Mouse (Mus musculus) neural tube, embryonic 12.5 days (tissue): ENCODE measurements around the gene Vps52. TPM values are rescaled to one million over a fixed set of nuclear protein-coding genes. Genes with fewer than 3 reads are reported as not detected.

ENCODE experiments used
- ATAC-seq: fragments of 200-750 bp; cut with Nextera tagmentation; 2 replicates; pipeline ENCODE4 v1.8.0; 2017; ENCODE audit warnings: low read depth, mild to moderate bottlenecking, moderate TSS enrichment, moderate library complexity; ENCODE audit not compliant: low FRiP score
- H3K27ac ChIP-seq: fragments of 300-500 bp; sonication (generic); 2 replicates; pipeline ENCODE4 v1.5.1; 2016
- H3K27me3 ChIP-seq: fragments of 300-500 bp; sonication (generic); replicated peaks from 2 replicates; pipeline ENCODE4 v1.6.1; 2016; ENCODE audit warnings: mild to moderate bottlenecking
- H3K36me3 ChIP-seq: fragments of 300-500 bp; sonication (generic); 2 replicates; pipeline ENCODE4 v1.6.1; 2016; ENCODE audit warnings: mild to moderate bottlenecking
- H3K4me1 ChIP-seq: fragments of 300-500 bp; sonication (generic); 2 replicates; pipeline ENCODE4 v1.6.1; 2016
- H3K4me2 ChIP-seq: fragments of 300-500 bp; sonication (generic); replicated peaks from 2 replicates; pipeline ENCODE4 v1.6.1; 2016; ENCODE audit warnings: mild to moderate bottlenecking
- H3K4me3 ChIP-seq: fragments of 300-500 bp; sonication (generic); 2 replicates; pipeline ENCODE4 v1.5.1; 2016
- H3K9ac ChIP-seq: fragments of 300-500 bp; sonication (generic); 2 replicates; pipeline ENCODE4 v1.6.1; 2016; ENCODE audit warnings: mild to moderate bottlenecking
- H3K9me3 ChIP-seq: fragments of 300-500 bp; sonication (generic); 2 replicates; pipeline ENCODE4 v1.6.1; 2016; ENCODE audit warnings: mild to moderate bottlenecking
- WGBS: fragments of 180-500 bp; shearing (Covaris S2); methylation state at CpG from one replicate; pipeline ENCODE4 v1.1.7; 2016; 5-methylcytosine and 5-hydroxymethylcytosine counted together
- polyA plus RNA-seq: library from polyadenylated mRNA; unstranded; fragments of >200 nt; fragmentation: Nextera tagmentation; extraction: Ambion mirVana; gene quantifications from 2 replicates; pipeline ENCODE4 v1.2.1, GENCODE M21; 2016

The Vps52 gene
- polyA plus RNA-seq, 1 experiment from 2014 or later, result 66.0 TPM

DNA sequence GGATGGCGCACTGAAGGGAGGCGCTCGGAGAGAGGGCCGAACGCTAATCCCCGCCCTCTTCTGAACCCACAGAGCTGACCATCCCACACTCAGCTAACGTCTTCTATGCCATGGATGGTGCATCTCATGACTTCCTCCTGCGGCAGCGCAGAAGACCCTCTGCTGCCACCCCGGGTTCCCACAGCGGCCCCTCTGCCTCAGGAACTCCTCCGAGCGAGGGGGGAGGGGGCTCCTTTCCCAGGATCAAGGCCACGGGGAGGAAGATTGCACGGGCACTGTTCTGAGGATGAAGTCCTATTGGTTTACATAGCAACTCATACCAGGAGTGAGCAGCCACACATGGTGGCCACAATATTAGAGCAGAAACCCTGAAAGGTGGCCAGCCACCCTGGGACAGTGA lies 18.6 kb upstream of the Vps52 start:
- no peak overlapping the region for H3K27ac ChIP-seq
- whole genome bisulfite sequencing, result 90% methylated on average over 15 of the region's 15 CpGs
- H3K4me1 ChIP-seq, result peaks cover 27% of the 10 kb centered on the region
- H3K9ac ChIP-seq, result no peak overlapping the region
- ATAC-seq, result no peak
- no peaks in the 10 kb centered on the region for H3K27me3 ChIP-seq
- H3K4me3 ChIP-seq, result no peak overlapping the region
- peaks cover 59% of the 10 kb centered on the region for H3K36me3 ChIP-seq
- no peak overlapping the region for H3K4me2 ChIP-seq
- no peaks in the 10 kb centered on the region for H3K9me3 ChIP-seq

DNA sequence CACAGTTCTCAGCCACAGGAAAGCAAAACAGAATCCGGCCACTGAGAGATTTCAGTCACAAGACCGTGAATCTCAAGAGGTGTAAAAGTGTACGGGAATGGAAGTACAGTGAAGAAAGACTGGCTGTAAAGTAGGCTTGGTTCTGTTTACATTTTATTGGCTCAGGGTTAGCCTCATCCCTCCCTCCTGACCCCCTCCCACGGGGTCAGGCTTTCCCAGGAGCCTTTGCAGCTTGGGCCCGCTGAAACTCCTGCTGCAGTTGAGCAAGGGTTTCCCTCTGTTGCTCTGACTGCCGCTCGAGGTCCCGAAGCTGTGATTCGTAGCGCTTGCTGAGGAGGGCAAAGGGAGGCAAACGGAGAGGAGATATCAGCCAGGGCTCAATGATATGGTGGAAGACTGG lies 16.8 kb upstream of the Vps52 start:
- no peaks in the 10 kb centered on the region for H3K9me3 ChIP-seq
- H3K4me1 ChIP-seq, result peaks cover 28% of the 10 kb centered on the region
- peak overlapping the region; percentile 99 for H3K4me2 ChIP-seq
- WGBS, result 81% methylated on average over 11 of the region's 11 CpGs
- H3K4me3 ChIP-seq, result peak overlapping the region; percentile 5; the same call in 1 of the 2 replicates
- peaks cover 51% of the 10 kb centered on the region for H3K36me3 ChIP-seq
- no peaks in the 10 kb centered on the region for H3K27me3 ChIP-seq
- no peak overlapping the region for H3K27ac ChIP-seq
- no peak overlapping the region; the same call in 1 of the 2 replicates for H3K9ac ChIP-seq
- no peak for ATAC-seq

DNA sequence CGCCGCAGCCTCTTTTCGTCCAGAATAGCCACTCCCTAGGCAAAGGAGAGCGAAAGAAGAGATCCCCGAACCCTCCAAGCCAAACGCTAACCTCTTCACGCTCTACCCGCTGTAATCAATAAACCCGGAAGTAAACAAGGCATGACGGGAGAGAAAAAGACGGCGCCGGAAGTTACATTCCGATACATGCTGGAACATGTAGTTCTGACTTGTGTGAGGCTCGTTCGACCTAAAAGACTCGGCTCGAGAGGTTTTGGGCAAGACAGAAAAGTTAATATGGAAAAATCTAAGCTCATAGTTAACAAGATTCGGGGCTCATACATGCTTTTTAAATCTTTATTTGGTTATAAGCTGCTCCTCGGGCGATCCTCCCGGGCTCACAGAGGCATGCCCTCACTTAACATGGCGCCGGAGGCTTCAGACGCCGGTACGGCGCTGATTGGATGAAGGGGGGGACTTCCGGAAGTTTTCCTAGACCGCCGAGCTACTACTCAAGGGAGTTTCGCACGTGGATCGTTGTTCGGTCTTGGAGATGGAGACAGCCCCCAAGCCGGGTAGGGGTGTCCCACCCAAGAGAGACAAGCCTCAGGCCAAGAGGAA lies 15.3 kb upstream of the Vps52 start, which contains the start of the genes Pfdn6 and Wdr46:
TSS of gene Pfdn6 (minus strand) at position 138 of the 600 bp plus-strand sequence.
TSS of gene Wdr46 (plus strand) at position 455 of the 600 bp plus-strand sequence.
- Histone ChIP-seq H3K9me3 (no peaks in the 10 kb centered on the region), H3K27me3 (no peaks in the 10 kb centered on the region), H3K4me3 (peak within 1 kb of the TSS; percentile 89), H3K4me1 (peaks cover 28% of the 10 kb centered on the region), H3K36me3 (peaks cover 49% of the 10 kb centered on the region), H3K4me2 (peak within 1 kb of the TSS; percentile 99), H3K27ac (no peak within 1 kb of the TSS), H3K9ac (peak within 1 kb of the TSS; percentile 83)
- ATAC-seq, result peak; percentile 85
- under 1% methylated on average over 36 of the region's 36 CpGs for WGBS

DNA sequence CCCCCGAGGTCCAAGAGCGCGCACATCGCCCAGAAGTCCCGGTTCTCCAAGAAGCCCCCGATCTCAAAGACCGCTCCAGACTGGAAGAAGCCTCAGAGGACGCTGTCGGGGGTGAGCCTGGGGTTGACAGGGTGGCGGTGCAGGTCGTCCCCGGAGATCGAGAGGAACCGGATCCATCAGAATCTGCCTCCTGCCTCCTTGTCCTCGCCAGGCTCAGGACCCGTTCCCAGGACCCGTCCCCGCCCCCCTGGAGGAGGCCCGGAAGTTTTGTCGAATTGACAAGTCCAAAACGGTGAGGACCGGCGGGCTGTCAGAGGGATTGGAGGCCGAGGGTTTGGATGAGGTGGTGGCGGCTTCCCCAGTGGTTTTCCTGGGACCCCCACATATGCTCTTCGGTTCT lies 14.6 kb upstream of the Vps52 start:
- WGBS, result 4% methylated on average over 26 of the region's 26 CpGs
- Histone ChIP-seq H3K4me1 (peaks cover 28% of the 10 kb centered on the region), H3K4me3 (peak overlapping the region; percentile 89), H3K9ac (peak overlapping the region; percentile 76), H3K36me3 (peaks cover 48% of the 10 kb centered on the region), H3K27ac (no peak overlapping the region), H3K27me3 (no peaks in the 10 kb centered on the region), H3K9me3 (no peaks in the 10 kb centered on the region), H3K4me2 (peak overlapping the region; percentile 99)
- ATAC-seq, result no peak

DNA sequence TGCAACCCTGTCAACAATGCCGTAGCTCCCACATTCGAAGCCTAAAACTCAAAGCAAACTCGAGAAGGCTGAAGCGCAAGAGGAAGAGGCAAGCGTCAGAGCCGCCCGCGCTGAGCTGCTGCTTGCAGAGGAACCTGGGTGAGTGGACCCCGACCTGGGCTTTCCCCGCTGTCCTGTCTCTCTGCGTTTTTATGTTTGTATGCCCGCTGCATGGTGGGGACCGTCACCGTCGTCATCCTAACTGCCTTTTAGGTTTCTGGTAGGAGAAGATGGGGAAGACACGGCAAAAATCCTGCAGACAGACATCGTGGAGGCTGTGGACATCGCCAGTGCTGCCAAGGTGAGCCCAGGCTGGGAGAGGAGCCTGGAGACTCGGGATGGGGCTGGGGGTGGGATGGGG lies 14.2 kb upstream of the Vps52 start:
- Histone ChIP-seq H3K4me1 (peaks cover 28% of the 10 kb centered on the region), H3K4me3 (peak overlapping the region; percentile 89), H3K9me3 (no peaks in the 10 kb centered on the region), H3K36me3 (peaks cover 51% of the 10 kb centered on the region), H3K27me3 (no peaks in the 10 kb centered on the region), H3K9ac (peak overlapping the region; percentile 76), H3K4me2 (peak overlapping the region; percentile 99), H3K27ac (no peak overlapping the region)
- no peak for ATAC-seq
- WGBS, result 56% methylated on average over 19 of the region's 19 CpGs

DNA sequence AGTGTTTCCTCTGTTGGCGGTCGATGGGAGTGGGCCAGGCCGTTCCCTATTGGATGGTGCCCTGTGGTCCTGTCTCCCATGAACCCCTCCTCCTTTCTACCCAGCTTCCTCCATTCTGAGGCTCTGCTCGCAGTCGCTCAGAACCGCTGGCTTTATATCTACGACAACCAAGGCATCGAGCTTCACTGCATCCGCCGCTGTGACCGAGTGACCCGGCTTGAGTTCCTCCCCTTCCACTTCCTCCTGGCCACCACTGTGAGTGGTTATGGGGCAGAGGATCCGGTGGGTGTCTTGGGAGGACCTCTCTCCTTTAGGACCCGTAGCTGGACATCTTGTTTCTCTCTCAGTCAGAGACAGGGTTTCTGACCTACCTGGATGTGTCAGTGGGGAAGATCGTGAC lies 12.2 kb upstream of the Vps52 start:
- no peak overlapping the region for H3K4me3 ChIP-seq
- no peaks in the 10 kb centered on the region for H3K9me3 ChIP-seq
- peaks cover 28% of the 10 kb centered on the region for H3K4me1 ChIP-seq
- no peak overlapping the region for H3K27ac ChIP-seq
- H3K36me3 ChIP-seq, result peaks cover 54% of the 10 kb centered on the region
- ATAC-seq, result no peak
- H3K4me2 ChIP-seq, result no peak overlapping the region
- H3K27me3 ChIP-seq, result no peaks in the 10 kb centered on the region
- 95% methylated on average over 15 of the region's 15 CpGs for WGBS
- H3K9ac ChIP-seq, result no peak overlapping the region

DNA sequence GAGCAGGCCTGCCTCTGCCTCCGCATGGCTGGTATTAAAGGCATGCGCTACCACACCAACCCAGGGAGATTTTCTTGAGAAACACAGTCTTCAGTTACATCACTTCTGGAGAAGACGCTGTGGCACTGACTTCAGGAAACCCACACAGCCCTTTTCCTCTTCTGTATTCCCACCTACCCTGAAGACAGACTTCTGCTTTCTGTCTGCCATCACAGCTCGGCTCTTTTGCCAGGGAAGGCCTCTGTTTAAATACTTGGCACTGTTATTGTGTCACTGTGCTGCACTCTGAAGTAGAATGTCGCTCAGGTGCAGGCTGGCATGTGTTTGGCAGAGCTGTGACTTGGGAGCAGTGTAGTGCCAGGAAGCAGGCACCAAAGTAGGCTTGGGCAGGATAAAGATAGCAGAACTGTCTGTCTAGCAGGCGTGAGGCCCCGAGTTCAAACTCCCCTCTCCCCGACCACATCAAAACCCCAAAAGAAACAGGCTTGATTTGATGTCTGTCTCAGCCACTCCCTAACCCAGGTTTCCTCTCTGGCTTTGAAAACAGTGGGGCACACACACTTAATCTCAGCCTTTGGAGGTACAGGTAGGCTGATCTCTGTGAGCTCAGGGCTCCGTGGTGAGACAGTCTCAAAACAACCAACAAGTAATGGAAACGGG lies 8.1 kb upstream of the Vps52 start:
- Histone ChIP-seq H3K9me3 (no peaks in the 10 kb centered on the region), H3K27me3 (no peaks in the 10 kb centered on the region), H3K4me1 (peaks cover 29% of the 10 kb centered on the region), H3K36me3 (peaks cover 78% of the 10 kb centered on the region), H3K9ac (no peak overlapping the region), H3K4me3 (no peak overlapping the region), H3K27ac (no peak overlapping the region), H3K4me2 (no peak overlapping the region)
- no peak for ATAC-seq
- 92% methylated on average over 10 of the region's 10 CpGs for WGBS

DNA sequence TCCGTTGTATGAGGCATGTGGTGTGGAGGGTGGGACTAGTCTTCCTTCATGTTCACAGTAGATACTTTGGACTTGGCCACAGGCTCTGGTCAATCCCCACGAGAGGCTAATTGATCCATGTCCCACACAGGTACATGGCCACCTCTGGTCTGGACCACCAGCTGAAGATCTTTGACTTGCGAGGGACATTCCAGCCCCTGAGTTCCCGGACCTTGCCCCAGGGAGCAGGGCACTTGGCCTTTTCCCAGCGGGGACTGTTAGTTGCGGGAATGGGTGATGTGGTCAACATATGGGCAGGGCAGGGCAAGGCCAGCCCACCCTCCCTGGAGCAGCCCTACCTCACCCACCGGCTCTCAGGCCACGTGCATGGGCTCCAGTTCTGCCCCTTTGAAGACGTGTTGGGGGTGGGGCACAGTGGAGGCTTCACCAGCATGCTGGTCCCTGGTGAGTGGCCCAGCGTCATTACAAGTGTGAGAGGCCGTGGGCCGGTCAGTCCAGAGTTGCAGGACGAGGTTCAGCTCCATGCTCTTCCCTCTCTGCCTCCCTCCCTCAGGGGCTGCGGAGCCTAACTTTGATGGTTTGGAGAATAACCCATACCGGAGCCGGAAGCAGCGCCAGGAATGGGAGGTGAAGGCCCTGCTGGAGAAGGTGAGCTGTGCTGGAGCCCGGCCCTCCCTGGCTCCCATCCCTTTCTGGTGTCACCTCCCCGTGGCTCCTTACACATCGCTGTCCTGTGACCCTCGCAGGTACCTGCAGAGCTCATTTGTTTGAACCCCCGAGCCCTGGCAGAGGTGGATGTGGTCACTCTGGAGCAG lies 7.3 kb upstream of the Vps52 start:
- no peaks in the 10 kb centered on the region for H3K27me3 ChIP-seq
- H3K4me3 ChIP-seq, result no peak overlapping the region
- no peak overlapping the region for H3K27ac ChIP-seq
- H3K4me1 ChIP-seq, result peaks cover 37% of the 10 kb centered on the region
- no peak overlapping the region for H3K4me2 ChIP-seq
- H3K9ac ChIP-seq, result no peak overlapping the region
- no peak for ATAC-seq
- peaks cover 79% of the 10 kb centered on the region for H3K36me3 ChIP-seq
- H3K9me3 ChIP-seq, result no peaks in the 10 kb centered on the region
- 85% methylated on average over 22 of the region's 22 CpGs for WGBS

DNA sequence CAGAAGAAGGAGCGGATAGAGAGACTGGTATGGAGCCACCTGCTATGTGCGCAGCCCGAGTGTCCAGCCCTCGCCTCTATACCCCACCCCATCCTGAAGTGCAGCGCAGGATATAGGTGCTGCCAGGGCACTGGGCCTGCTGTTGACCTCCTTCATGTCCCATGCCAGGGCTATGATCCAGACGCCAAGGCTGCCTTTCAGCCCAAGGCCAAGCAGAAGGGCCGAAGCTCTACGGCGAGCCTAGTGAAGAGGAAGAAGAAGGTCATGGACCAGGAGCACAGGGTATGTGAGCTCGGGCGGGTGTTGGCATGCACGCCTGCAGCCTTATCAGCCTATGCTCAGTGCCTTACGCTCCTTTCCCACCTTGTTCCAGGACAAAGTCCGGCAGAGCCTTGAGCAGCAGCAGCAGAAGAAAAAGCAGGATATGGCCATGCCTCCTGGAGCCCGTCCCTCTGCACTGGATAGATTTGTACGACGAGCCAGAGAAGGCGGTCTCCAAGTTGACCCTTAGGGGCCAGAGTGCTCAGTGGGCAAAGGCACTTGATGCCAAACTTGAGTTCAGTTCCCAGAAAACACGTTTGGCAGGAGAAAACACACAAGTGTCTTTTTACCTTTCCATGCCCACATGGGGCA lies 6.6 kb upstream of the Vps52 start:
- Histone ChIP-seq H3K36me3 (peaks cover 78% of the 10 kb centered on the region), H3K27ac (no peak overlapping the region), H3K4me2 (no peak overlapping the region), H3K4me1 (peaks cover 44% of the 10 kb centered on the region), H3K27me3 (no peaks in the 10 kb centered on the region), H3K9ac (no peak overlapping the region), H3K4me3 (no peak overlapping the region), H3K9me3 (no peaks in the 10 kb centered on the region)
- no peak for ATAC-seq
- WGBS, result 92% methylated on average over 19 of the region's 19 CpGs

DNA sequence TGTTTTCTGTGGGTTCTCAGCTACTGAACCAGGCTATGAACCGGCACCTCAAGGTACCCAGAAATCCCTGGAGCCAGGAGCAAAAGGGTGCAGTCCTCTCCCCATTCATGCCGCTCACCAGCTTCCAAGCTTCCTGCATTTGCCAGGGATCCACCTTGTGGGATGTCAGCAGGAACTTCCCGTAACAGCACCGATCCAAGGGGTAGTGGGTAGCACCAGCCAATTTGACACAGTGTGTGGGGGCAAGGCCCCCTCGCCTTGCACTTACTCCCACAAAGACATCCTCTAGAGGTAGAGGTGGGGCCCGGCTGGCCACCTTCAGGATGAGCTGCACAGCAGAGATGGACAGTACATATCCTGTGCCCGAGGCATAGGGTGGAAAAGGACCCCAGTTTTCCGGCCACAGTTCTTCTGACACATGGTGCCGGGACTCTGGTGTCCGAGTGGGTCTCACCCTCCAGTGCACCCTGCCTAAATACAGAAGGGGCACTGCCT lies 5.4 kb upstream of the Vps52 start:
- H3K4me2 ChIP-seq, result peak overlapping the region; percentile 88
- peak overlapping the region; percentile 60 for H3K9ac ChIP-seq

DNA sequence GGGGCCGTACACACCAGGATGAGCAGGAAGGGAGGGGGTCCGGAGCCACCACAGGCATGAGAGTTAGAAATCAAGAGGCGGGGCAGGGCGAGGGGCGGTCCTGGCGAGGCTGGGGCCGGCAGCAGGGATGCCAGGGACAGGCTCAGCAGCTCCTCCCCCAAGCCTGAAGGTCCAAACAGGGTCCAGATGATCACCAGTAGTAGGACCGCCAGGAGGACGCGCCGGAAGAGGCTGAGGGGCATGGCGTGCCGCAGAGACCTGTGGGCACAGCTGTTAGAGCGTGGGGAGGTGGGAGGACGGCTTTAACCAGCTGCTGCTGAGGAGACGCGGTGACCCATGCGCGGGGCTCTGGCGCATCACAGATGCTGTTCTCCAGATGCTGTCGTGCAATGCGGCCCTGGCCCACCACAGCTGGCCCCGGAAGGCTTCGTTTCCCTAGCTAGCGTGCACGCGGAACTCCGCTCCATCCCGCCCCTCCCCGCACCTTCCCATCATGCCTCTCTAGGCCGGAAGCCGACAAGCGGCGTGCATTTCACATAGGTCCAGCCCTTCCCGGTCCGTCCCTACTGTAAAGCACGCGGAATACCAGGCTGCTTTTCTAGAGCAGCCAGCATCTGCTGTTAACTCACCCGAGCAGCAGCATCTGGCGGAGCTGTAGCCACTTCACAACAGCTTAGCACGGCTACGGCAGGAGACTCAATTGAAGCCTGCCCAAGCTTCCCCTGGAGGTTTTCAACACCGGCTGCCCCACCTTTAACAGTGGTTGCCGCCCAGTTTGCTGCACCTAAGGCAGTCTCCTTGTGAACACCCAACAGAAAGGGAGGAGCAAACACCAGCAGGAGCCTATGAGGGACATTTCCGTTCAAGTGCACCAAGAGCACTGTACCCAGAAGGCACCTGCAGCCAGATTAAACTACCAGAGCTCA lies 4.3 kb upstream of the Vps52 start, which contains the start of gene B3galt4:
TSS of gene B3galt4 (minus strand) at position 468 of the 926 bp plus-strand sequence.
- peak within 1 kb of the TSS; percentile 41 for H3K4me3 ChIP-seq
- peak; percentile 61 for ATAC-seq
- peaks cover 52% of the 10 kb centered on the region for H3K4me1 ChIP-seq
- peaks cover 64% of the 10 kb centered on the region for H3K36me3 ChIP-seq
- WGBS, result 1% methylated on average over 45 of the region's 45 CpGs
- no peaks in the 10 kb centered on the region for H3K9me3 ChIP-seq
- H3K27ac ChIP-seq, result peak within 1 kb of the TSS; percentile 75
- H3K9ac ChIP-seq, result peak within 1 kb of the TSS; percentile 60
- H3K27me3 ChIP-seq, result no peaks in the 10 kb centered on the region
- H3K4me2 ChIP-seq, result peak within 1 kb of the TSS; percentile 88

More for the DNA sequence above, 5.4 kb upstream of the Vps52 start:
- WGBS, result 71% methylated on average over 10 of the region's 10 CpGs
- H3K4me3 ChIP-seq, result peak overlapping the region; percentile 41
- peaks cover 52% of the 10 kb centered on the region for H3K4me1 ChIP-seq
- 0 out of 2 replicates have a peak overlapping the region, but pooled peaks have one; percentile 75 for H3K27ac ChIP-seq
- ATAC-seq, result no peak
- H3K27me3 ChIP-seq, result no peaks in the 10 kb centered on the region
- H3K9me3 ChIP-seq, result no peaks in the 10 kb centered on the region
- H3K36me3 ChIP-seq, result peaks cover 74% of the 10 kb centered on the region
